Mouse (Mus musculus) ES-CJ7 (cell line): ENCODE measurements around the gene Synpo2l.
"Not testable (repeated sequence)": the region's sequence is repeated elsewhere in the genome, so short reads cannot be mapped to it uniquely, and the experiment has no call there.

Experiments used
- DNase-seq: peaks from one replicate; pipeline ENCODE4 v3.0.0; 2011; ENCODE audit warnings: low read depth, low spot score

Gene Synpo2l

DNA sequence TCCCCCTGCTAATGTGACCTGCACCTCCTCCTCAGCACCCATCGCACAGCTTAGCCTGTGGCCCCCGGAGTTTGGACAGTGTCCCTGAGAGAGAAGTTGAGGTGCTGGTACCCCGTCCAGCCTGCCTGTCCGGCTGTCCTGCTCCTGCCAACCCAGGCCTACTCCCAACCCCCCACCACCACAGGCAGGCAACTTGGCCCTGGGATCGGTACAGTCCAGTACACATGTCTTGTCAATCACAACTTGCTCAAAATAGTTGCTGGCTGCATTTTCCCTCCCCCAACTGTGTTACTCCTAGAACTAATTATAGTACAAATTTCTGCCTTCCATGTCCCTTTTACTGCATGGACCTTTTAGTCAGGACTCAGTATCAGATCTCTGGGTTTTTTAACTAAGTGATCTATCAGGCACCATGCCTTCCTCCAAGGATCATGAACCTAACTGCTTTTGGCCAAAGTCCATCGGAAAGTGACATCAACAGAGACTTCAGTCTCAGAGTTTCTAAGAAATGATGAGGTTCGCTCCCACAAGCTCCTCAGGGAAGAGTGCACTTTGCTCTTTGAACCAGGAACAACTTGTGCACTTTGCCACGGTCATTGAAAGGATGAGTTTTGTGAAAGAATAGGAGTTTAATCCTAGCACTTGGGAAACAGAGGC, at the start of gene Synpo2l:
TSS of gene Synpo2l (minus strand) at position 201 of the 657 bp plus-strand sequence.
- DNase-seq: no peak

DNA sequence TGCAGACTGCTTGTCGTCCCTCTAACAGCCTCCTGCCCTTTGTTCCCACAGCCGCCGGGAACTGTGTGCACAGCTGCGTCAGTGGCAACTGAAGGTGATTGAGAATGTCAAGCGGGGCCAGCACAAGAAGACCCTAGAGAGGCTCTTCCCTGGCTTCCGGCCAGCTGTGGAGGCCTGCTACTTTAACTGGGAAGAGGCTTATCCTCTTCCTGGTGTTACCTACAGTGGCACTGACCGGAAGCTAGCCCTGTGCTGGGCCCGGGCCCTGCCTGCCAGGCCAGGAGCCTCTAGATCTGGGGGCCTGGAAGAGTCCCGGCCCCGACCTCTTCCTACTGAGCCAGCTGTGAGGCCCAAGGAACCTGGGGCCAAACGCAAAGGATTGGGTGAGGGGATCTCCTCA, 45.7 kb upstream of the Synpo2l start:
- no peak for DNase-seq

- no peak for DNase-seq
Measured at GRCm38 (mm10) chr14:20708239-20708638, 40.1 kb upstream of the Synpo2l start.

- peak; percentile 56 for DNase-seq
Measured at GRCm38 (mm10) chr14:20707201-20708190, 39.3 kb upstream of the Synpo2l start, which contains the start of gene Zswim8. Zswim8 (plus strand) TSS chr14:20707552.

GRCm38 (mm10) chr14:20703461-20703860, 35.3 kb upstream of the Synpo2l start:
- not testable (repeated sequence) for DNase-seq

GRCm38 (mm10) chr14:20702741-20703381, 34.7 kb upstream of the Synpo2l start, which contains the start of gene Chchd1:
Chchd1 (plus strand) TSS chr14:20703006.
- DNase-seq: peak; percentile 89

DNA sequence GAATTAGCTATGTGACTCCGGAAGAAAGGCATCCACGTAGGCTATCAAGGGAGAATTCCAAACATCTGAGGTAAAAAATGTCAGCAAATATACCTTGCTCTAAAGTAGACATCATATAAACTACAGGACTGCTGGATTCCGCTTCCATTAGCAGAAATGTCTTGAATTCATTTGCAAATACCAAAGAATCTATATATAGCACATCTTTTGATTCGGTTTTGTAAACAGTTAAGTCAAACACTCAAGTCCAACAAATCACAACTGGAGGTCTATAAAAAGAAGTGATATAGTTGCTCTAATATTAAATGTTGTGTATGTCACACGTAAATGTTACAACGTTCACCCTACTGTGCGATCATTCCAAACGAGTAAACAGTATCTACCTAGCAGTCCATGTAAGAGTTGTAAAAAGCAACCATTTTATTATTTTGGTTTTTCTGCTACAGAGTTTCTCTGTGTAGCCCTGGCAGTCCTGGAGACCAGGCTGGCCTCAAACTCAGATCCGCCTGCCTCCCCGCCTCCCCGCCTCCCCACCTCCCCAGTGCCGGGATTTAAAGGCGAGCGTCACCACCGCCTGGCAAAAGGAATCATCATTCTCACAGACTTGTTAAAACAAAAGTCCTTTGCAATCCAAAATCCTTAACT, 34.1 kb upstream of the Synpo2l start:
- DNase-seq: no peak

- DNase-seq: no peak
Measured at GRCm38 (mm10) chr14:20701554-20701953, 33.4 kb upstream of the Synpo2l start.

DNA sequence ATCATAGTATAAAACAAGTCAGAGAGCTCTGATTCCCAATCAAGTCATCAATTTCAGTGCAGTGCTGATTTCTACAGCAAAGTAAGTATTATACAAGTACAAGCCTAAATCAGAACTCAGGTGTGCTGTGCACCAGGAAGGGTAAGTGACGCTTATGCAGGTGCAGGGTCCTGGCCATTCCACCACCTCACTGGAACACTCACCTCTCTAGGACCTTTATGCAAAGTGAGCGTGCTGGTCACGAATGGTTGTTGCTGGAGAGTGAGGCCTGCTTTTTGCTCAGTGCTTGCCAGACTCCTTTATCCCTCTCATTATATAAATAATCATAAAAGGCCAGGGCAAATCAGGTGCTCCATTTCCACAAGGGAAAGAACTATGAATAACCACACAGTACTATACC, 32.2 kb upstream of the Synpo2l start:
- DNase-seq: no peak

DNA sequence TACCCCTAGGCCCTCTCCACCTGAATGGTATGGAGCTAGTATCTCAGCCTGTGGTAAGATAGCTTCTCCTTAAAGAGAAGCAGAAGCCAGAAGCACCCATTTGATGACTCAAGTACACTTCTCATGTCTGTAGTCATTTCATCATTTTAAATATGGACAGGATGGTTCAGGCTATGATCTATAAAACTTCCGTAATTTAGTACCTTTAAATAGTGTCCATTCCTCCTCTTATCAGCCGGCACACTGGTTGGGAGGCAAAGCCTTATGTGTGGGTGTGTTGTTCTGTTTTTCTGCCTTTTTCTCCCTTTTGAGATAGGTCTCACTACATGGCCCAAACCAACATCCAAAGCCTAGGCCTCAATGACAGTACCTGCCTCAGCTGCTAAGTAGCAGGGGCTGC, 30.4 kb upstream of the Synpo2l start:
- DNase-seq: no peak

GRCm38 (mm10) chr14:20696986-20697385, 28.8 kb upstream of the Synpo2l start:
- peak; percentile 33 for DNase-seq

DNA sequence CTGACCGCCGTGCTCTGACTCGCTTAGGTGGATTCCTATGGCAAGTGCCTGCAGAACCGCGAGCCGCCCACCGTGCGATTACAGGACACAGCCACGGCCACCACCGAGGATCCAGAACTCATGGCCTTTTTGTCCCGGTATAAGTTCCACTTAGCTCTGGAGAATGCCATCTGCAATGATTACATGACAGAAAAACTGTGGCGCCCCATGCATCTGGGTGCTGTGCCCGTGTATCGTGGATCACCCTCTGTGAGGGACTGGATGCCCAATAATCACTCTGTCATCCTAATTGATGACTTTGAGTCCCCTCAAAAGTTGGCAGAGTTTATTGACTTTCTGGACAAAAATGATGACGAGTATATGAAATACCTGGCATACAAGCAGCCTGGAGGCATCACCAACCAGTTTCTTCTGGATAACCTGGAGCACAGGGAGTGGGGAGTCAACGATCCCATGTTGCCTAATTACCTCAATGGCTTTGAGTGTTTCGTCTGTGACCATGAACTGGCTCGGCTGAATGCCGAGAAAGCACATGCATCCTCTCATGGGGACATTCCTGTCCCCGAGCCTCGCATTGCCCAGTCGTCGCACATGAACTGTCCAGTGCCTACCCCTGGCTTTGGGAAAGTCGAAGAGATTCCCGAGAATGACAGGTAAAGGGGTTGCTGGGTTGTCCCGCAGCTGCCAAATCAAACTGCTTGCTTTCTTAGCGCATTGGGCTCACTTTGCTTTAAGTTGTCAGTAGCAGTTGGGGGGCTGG, 27.8 kb upstream of the Synpo2l start:
- DNase-seq: no peak

- peak; percentile 83 for DNase-seq
Measured at GRCm38 (mm10) chr14:20694884-20695760, 27.0 kb upstream of the Synpo2l start, which contains the start of gene Fut11. Fut11 (plus strand) TSS chr14:20694968.

DNA sequence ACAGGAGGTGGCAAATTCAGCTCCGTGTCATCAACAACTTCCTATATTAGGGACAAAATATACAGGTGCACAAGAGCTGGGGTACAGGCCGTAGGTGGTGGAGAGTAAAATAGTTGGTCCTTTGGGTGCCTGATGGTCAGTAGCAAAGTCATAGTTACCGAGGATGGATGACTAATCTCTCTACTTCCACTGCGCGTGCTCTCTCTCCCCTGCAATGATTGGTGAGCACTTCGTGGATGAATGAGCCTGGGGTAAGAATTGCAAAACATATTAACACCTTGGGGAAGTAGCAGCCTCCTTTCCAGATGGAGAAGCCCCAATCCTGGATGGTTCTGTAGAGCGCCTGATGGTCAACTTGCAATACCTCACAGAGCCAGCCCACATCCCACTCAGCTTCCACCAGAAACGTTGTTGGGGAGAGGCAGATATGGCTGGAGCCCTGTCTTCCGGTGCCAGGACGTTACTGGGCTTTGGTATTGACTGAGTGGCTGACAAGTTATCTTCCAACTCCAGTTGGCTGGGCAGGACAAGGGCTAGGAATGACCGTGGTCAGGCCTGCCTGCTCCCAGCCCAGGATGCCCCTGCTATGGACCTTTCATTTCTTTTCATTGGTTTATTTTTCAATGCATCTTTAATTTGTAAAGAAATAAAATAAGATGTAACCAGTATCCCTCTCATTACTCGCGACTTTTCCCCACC, 26.2 kb upstream of the Synpo2l start:
- DNase-seq: no peak

GRCm38 (mm10) chr14:20693589-20694101, 25.5 kb upstream of the Synpo2l start:
- no peak for DNase-seq

DNA sequence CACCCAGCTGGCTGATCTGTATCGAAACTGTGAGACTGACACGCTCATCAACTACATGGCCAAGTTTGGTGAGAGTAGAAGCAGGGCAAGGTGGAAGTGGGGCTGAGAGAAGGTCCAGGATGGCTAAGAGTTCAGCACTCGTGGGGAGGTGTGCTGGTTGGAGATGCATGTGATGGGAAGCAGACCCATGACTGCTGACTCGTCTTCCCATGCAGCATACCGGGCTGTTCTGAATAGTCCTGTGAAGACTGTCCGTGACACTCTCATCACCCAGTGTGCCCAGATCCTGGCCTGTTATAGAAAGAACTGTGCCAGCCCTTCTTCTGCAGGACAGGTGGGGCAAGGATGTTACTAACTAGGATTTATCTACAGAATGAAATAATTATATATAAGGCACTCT, 23.6 kb upstream of the Synpo2l start:
- no peak for DNase-seq

DNA sequence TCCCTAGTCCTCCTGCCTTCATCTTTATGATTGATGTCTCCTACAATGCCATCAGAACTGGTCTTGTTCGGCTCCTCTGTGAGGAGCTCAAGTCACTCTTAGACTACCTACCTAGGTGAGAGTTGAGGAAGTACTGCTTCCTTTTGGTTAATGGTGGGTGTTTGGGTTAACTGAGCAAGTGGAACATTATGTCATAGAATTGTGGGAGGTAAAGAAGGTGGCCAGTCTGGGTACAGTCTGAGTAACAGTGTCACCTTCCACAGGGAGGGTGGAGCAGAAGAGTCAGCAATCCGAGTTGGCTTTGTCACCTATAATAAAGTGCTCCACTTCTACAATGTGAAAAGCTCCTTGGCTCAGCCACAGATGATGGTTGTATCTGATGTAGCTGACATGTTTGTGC, 20.9 kb upstream of the Synpo2l start:
- DNase-seq: no peak

GRCm38 (mm10) chr14:20686576-20686975, 18.4 kb upstream of the Synpo2l start:
- DNase-seq: no peak

DNA sequence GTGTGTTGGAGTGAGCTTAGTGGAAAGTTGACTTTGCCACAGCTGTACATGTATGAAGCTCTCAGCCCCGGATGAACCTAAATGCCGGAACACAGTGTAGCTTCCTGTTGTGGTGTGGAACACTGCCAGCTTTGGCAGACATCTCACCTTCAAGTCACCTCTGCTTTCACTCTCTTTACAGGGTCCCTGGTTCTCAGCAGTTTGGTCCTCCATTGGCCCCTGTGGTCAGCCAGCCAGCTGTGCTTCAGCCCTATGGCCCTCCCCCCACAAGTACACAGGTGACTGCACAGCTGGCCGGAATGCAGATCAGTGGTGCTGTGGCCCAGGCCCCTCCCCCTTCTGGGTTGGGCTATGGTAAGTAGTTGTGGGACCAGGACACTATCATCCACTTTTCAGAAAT, 14.3 kb upstream of the Synpo2l start:
- no peak for DNase-seq
